Mouse (Mus musculus): ENCODE results near the gene Cfap99. TPM values are rescaled to one million over a fixed set of nuclear protein-coding genes. Genes with fewer than 3 reads are reported as not detected.

The Cfap99 gene
- total and polyA plus RNA-seq, 3 experiments = not detected

DNA sequence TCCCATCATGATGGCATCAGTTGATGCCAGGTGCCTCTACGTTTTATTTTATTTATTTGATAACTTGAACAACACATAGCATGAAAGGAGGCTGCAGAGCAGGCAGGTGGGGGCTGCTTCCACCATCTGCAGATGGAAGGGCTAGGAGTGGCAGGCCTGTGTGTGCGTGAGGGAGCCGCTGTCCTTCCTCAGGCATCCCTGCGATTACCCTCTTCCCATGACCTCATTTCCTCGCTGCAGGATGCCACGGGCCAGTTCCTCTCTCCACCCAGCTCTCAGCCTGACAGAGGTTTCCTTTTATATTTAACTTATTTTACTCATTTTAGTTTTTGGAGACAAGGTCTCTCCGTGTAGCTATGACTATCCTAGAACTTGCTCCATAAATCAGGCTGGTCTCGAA lies 34.1 kb upstream of the Cfap99 start:
- no peak overlapping the region for H3K27ac ChIP-seq (ENCODE audit: control insufficient read depth, low read depth, low read length)

DNA sequence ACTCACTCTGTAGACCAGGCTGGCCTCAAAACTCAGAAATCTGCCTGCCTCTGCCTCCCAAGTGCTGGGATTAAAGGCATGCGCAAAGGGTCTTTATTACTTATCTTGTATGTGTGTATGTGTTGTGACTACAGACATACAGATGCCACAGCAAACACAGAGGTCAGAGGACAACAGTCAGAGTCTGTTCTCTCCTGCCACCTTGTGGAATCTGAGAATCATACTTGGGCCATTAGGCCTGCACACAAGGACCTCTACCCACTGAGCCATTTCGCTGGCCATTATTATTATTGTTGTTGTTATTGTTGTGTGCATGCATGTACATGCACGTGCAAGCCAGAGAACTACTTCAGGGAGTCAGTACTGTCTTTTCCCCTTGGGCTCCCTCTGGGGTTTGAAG lies 33.2 kb upstream of the Cfap99 start:
- H3K9ac ChIP-seq (ENCODE audit: control insufficient read depth, low read depth, low read length, poor library complexity, severe bottlenecking) = no peak overlapping the region
- peaks cover 35 to 39% of the 10 kb centered on the region in 2 experiments for H3K27me3 ChIP-seq (ENCODE audit: control insufficient read depth in 1 of 2, insufficient read depth in 2 of 2, low read length in 2 of 2)
- H3K4me1 ChIP-seq (ENCODE audit: control insufficient read depth in 1 of 2, insufficient read depth in 2 of 2, low read length in 2 of 2) = no peaks in the 10 kb centered on the region
- no peak overlapping the region for H3K27ac ChIP-seq (ENCODE audit: control insufficient read depth, low read depth, low read length)
- no peak overlapping the region for H3K4me3 ChIP-seq (ENCODE audit: control insufficient read depth in 1 of 2, insufficient read depth in 1 of 2, low read depth in 2 of 2, low read length in 2 of 2)
- no peaks in the 10 kb centered on the region for H3K79me2 ChIP-seq (ENCODE audit: control insufficient read depth, insufficient read depth, low read length, poor library complexity)
- DNase-seq (ENCODE audit: low read depth, low spot score) = peak; percentile 36
- H3K36me3 ChIP-seq (ENCODE audit: control insufficient read depth in 1 of 2, insufficient read depth in 2 of 2, low read length in 2 of 2) = no peaks in the 10 kb centered on the region
- H3K9me3 ChIP-seq (replicated peaks; ENCODE audit: insufficient read depth, low read length) = no peaks in the 10 kb centered on the region
- TF ChIP-seq ELF1 (IDR thresholded peaks at IDR 0.05; ENCODE audit: low read depth, low read length) (no peak), ZMIZ1 (IDR thresholded peaks at IDR 0.05; ENCODE audit: low read depth, low read length) (no peak), GATA1 (IDR thresholded peaks at IDR 0.05; ENCODE audit: low read depth, low read length) (no peak), BHLHE40 (IDR thresholded peaks at IDR 0.05; ENCODE audit: borderline replicate concordance, low read depth, low read length) (no peak), GABPA (IDR thresholded peaks at IDR 0.05; ENCODE audit: low read depth, low read length) (no peak), NELFE (IDR thresholded peaks at IDR 0.05; ENCODE audit: low read depth, low read length) (no peak), TAL1 (IDR thresholded peaks at IDR 0.05; ENCODE audit: low read length) (no peak), CHD2 (IDR thresholded peaks at IDR 0.05; ENCODE audit: low read length) (no peak), RAD21 (IDR thresholded peaks at IDR 0.05; ENCODE audit: low read depth, low read length) (peak; percentile 45), JUND (IDR thresholded peaks at IDR 0.05; ENCODE audit: low read depth, low read length) (no peak), UBTF (IDR thresholded peaks at IDR 0.05; ENCODE audit: borderline replicate concordance, insufficient read depth, low read depth, low read length) (no peak), RCOR1 (IDR thresholded peaks at IDR 0.05; ENCODE audit: low read depth, low read length) (no peak), KAT2A (conservative IDR thresholded peaks at IDR 0.05; ENCODE audit: low read depth, low read length) (no peak), SMC3 (IDR thresholded peaks at IDR 0.05; ENCODE audit: low read depth, low read length) (peak; percentile 61), ZC3H11A (IDR thresholded peaks at IDR 0.05; ENCODE audit: low read depth, low read length) (0 out of 2 replicates have a peak, but pooled peaks have one; percentile 4), POLR2A (IDR thresholded peaks at IDR 0.05; ENCODE audit: control insufficient read depth in 1 of 2, insufficient read depth in 1 of 2, low read depth in 1 of 2, low read length in 2 of 2, poor library complexity in 1 of 2) (no peak), TCF12 (IDR thresholded peaks at IDR 0.05; ENCODE audit: low read depth, low read length) (no peak), MAFK (IDR thresholded peaks at IDR 0.05; ENCODE audit: borderline replicate concordance, low read depth, low read length) (no peak), MXI1 (IDR thresholded peaks at IDR 0.05; ENCODE audit: low read depth, low read length) (no peak), USF2 (IDR thresholded peaks at IDR 0.05; ENCODE audit: borderline replicate concordance in 1 of 2, insufficient read depth in 1 of 2, low read depth in 1 of 2, low read length in 2 of 2) (no peak), SIN3A (IDR thresholded peaks at IDR 0.05; ENCODE audit: low read length) (no peak), MYB (IDR thresholded peaks at IDR 0.05; ENCODE audit: low read depth, low read length) (no peak), USF1 (IDR thresholded peaks at IDR 0.05; ENCODE audit: low read depth, low read length) (no peak), CTCF (IDR thresholded peaks at IDR 0.05 in 2 of 3, conservative IDR thresholded peaks at IDR 0.05 in 1 of 3; ENCODE audit: control insufficient read depth in 1 of 3, insufficient read depth in 1 of 3, low read depth in 2 of 3, low read length in 3 of 3, poor library complexity in 1 of 3, severe bottlenecking in 1 of 3) (peak; percentile 26 to 62 (median 37); a peak in 5 of 6 replicates), ZKSCAN1 (IDR thresholded peaks at IDR 0.05; ENCODE audit: low read depth, low read length) (no peak), ZNF384 (IDR thresholded peaks at IDR 0.05; ENCODE audit: low read depth, low read length) (no peak), E2F4 (IDR thresholded peaks at IDR 0.05; ENCODE audit: borderline replicate concordance, low read depth, low read length) (no peak), HCFC1 (IDR thresholded peaks at IDR 0.05; ENCODE audit: low read depth, low read length) (no peak), TBP (IDR thresholded peaks at IDR 0.05; ENCODE audit: low read depth, low read length) (no peak), CHD1 (IDR thresholded peaks at IDR 0.05; ENCODE audit: low read depth, low read length) (no peak), MYC (IDR thresholded peaks at IDR 0.05; ENCODE audit: low read depth, low read length) (no peak), POLR2AphosphoS2 (IDR thresholded peaks at IDR 0.05; ENCODE audit: low read length) (no peak)

More for the DNA sequence above, 34.1 kb upstream of the Cfap99 start:
- no peaks in the 10 kb centered on the region for H3K9me3 ChIP-seq (replicated peaks; ENCODE audit: insufficient read depth, low read length)
- TF ChIP-seq SMC3 (IDR thresholded peaks at IDR 0.05; ENCODE audit: low read depth, low read length) (no peak), TAL1 (IDR thresholded peaks at IDR 0.05; ENCODE audit: low read length) (no peak), TBP (IDR thresholded peaks at IDR 0.05; ENCODE audit: low read depth, low read length) (no peak), RCOR1 (IDR thresholded peaks at IDR 0.05; ENCODE audit: low read depth, low read length) (no peak), MYB (IDR thresholded peaks at IDR 0.05; ENCODE audit: low read depth, low read length) (no peak)
- no peak overlapping the region for H3K4me3 ChIP-seq (ENCODE audit: control insufficient read depth in 1 of 2, insufficient read depth in 1 of 2, low read depth in 2 of 2, low read length in 2 of 2)
- no peaks in the 10 kb centered on the region for H3K36me3 ChIP-seq (ENCODE audit: control insufficient read depth in 1 of 2, insufficient read depth in 2 of 2, low read length in 2 of 2)
- DNase-seq (ENCODE audit: low read depth, low spot score) = no peak
- H3K9ac ChIP-seq (ENCODE audit: control insufficient read depth, low read depth, low read length, poor library complexity, severe bottlenecking) = no peak overlapping the region
- no peaks in the 10 kb centered on the region for H3K4me1 ChIP-seq (ENCODE audit: control insufficient read depth in 1 of 2, insufficient read depth in 2 of 2, low read length in 2 of 2)
- no peaks in the 10 kb centered on the region for H3K79me2 ChIP-seq (ENCODE audit: control insufficient read depth, insufficient read depth, low read length, poor library complexity)
- H3K27me3 ChIP-seq (ENCODE audit: control insufficient read depth in 1 of 2, insufficient read depth in 2 of 2, low read length in 2 of 2) = peaks cover 32 to 34% of the 10 kb centered on the region in 2 experiments
